Mouse (Mus musculus) c-Kit-positive CD71-negative TER-119-negative erythroid progenitor cells, embryonic 14.5 days (primary cell): ENCODE results near the gene Gpat3.

Source experiments
- DNase-seq: peaks from one replicate; pipeline ENCODE4 v3.0.0-alpha.2; 2013; ENCODE audit warnings: low read depth

The Gpat3 gene

GRCm38 (mm10) chr5:100916416-100916815 is 70.9 kb downstream of the Gpat3 start:
- DNase-seq: peak; percentile 25

- DNase-seq: peak; percentile 50
These were observed 71.8 kb downstream of the Gpat3 start for GRCm38 (mm10) chr5:100917252-100917774.

GRCm38 (mm10) chr5:100919069-100919468 is 73.6 kb downstream of the Gpat3 start:
- peak; percentile 50 for DNase-seq

GRCm38 (mm10) chr5:100929698-100930097 is 84.2 kb downstream of the Gpat3 start:
- no peak for DNase-seq

GRCm38 (mm10) chr5:100943716-100944115 is 98.2 kb downstream of the Gpat3 start:
- DNase-seq: no peak

GRCm38 (mm10) chr5:100945336-100945735 is 99.8 kb downstream of the Gpat3 start:
- DNase-seq: no peak
